Mouse (Mus musculus) kidney, embryonic 14.5 days (tissue): Measurements from ENCODE around the gene Lats2. TPM values are rescaled to one million over a fixed set of nuclear protein-coding genes. Genes with fewer than 3 reads are reported as not detected.

Experiments used
- ATAC-seq: fragments of 200-750 bp; cut with Nextera tagmentation; 2 replicates; pipeline ENCODE4 v1.8.0; 2017; ENCODE audit warnings: moderate number of reproducible peaks, mild to moderate bottlenecking, moderate TSS enrichment, moderate library complexity; ENCODE audit not compliant: low FRiP score, low TSS enrichment
- H3K27ac ChIP-seq: fragments of 300-500 bp; sonication (generic); 2 replicates; pipeline ENCODE4 v1.5.1; 2014; ENCODE audit warnings: low read depth, mild to moderate bottlenecking, low read length, moderate library complexity, mixed read lengths
- H3K27me3 ChIP-seq: fragments of 300-500 bp; sonication (generic); 2 replicates; pipeline ENCODE4 v1.6.1; 2014; ENCODE audit warnings: mild to moderate bottlenecking, low read length; ENCODE audit not compliant: control insufficient read depth, insufficient read depth
- H3K36me3 ChIP-seq: fragments of 300-500 bp; sonication (generic); 2 replicates; pipeline ENCODE4 v1.6.1; 2014; ENCODE audit warnings: low read length, mixed read lengths; ENCODE audit not compliant: control insufficient read depth, insufficient read depth
- H3K4me1 ChIP-seq: fragments of 300-500 bp; sonication (generic); 2 replicates; pipeline ENCODE4 v1.6.1; 2014; ENCODE audit warnings: low read length, mixed read lengths; ENCODE audit not compliant: control insufficient read depth, insufficient read depth
- H3K4me2 ChIP-seq: fragments of 300-500 bp; sonication (generic); replicated peaks from 2 replicates; pipeline ENCODE4 v1.6.1; 2014; ENCODE audit warnings: low read depth, mild to moderate bottlenecking, low read length
- H3K4me3 ChIP-seq: fragments of 300-500 bp; sonication (generic); 2 replicates; pipeline ENCODE4 v1.5.1; 2014; ENCODE audit warnings: mild to moderate bottlenecking, low read length
- H3K9ac ChIP-seq: fragments of 300-500 bp; sonication (generic); 2 replicates; pipeline ENCODE4 v1.6.1; 2014; ENCODE audit warnings: low read depth, mild to moderate bottlenecking, low read length, moderate library complexity
- H3K9me3 ChIP-seq: fragments of 300-500 bp; sonication (generic); 2 replicates; pipeline ENCODE4 v1.6.1; 2016; ENCODE audit warnings: low read length; ENCODE audit not compliant: control insufficient read depth
- WGBS: fragments of 180-500 bp; shearing (Covaris S2); extraction: QIAGEN DNeasy Blood & Tissue Kit; methylation state at CpG from one replicate; pipeline ENCODE4 v1.1.7; 2014; 5-methylcytosine and 5-hydroxymethylcytosine counted together
- polyA plus RNA-seq: library from polyadenylated mRNA; unstranded; fragments of >200 nt; fragmentation: Nextera tagmentation; extraction: Ambion mirVana; gene quantifications from 2 replicates; pipeline ENCODE4 v1.2.1, GENCODE M21; 2014

Lats2 gene
- 12.6 and 21.5 TPM in 2 replicates for polyA plus RNA-seq

DNA sequence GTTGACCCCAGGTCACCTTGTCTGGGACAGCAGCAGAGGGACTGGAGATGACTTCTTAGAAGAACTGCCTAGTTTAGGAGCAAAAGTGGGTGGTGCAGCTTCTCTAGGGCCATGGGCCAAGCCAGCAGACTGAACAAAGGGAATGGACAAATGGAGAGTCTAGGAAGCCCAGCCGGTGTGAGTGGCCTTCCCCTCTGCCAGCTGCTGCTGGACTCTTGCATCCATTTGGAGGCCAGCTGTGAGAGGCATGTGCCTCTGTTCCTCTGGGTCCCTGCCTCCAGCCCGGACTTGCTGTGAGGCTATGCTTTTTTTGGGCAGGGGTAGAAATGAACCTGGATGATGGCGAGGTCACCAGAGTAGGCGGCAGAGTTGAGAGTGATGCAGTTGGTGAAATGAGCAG lies at the start of gene Lats2:
Gene Lats2 (minus strand): TSS at position 152 of the 400 bp plus-strand sequence.
- no peak within 1 kb of the TSS for H3K4me3 ChIP-seq
- no peaks in the 10 kb centered on the region for H3K9me3 ChIP-seq
- no peak for ATAC-seq
- H3K9ac ChIP-seq = no peak within 1 kb of the TSS
- H3K27me3 ChIP-seq = no peaks in the 10 kb centered on the region
- H3K36me3 ChIP-seq = no peaks in the 10 kb centered on the region
- H3K4me2 ChIP-seq = no peak within 1 kb of the TSS
- no peak within 1 kb of the TSS for H3K27ac ChIP-seq
- 60% methylated on average over 4 of the region's 4 CpGs for WGBS
- no peaks in the 10 kb centered on the region; the same call in 1 of the 2 replicates for H3K4me1 ChIP-seq

- Histone ChIP-seq H3K9ac (no peak overlapping the region), H3K4me3 (no peak overlapping the region), H3K4me1 (peaks cover 11% of the 10 kb centered on the region; the same call in 1 of the 2 replicates), H3K36me3 (peaks cover 75% of the 10 kb centered on the region), H3K4me2 (no peak overlapping the region), H3K27ac (no peak overlapping the region), H3K9me3 (no peaks in the 10 kb centered on the region), H3K27me3 (no peaks in the 10 kb centered on the region)
- 82% methylated on average over 4 of the region's 4 CpGs for WGBS
- ATAC-seq = no peak
Measured at GRCm38 (mm10) chr14:57803731-57804130, 45.5 kb upstream of the Lats2 start.

- Histone ChIP-seq H3K4me1 (peaks cover 11% of the 10 kb centered on the region; the same call in 1 of the 2 replicates), H3K4me3 (peak within 1 kb of the TSS; percentile 83), H3K9ac (peak within 1 kb of the TSS; percentile 87), H3K4me2 (peak within 1 kb of the TSS; percentile 78), H3K9me3 (no peaks in the 10 kb centered on the region), H3K27ac (peak within 1 kb of the TSS; percentile 51; the same call in 1 of the 2 replicates), H3K36me3 (peaks cover 24% of the 10 kb centered on the region), H3K27me3 (no peaks in the 10 kb centered on the region)
- WGBS = under 1% methylated on average over 92 of the region's 99 CpGs
- ATAC-seq = peak; percentile 97
Measured at GRCm38 (mm10) chr14:57797991-57798931, 40.1 kb upstream of the Lats2 start, which contains the start of gene Sap18. Gene Sap18 (plus strand): TSS chr14:57798180.

DNA sequence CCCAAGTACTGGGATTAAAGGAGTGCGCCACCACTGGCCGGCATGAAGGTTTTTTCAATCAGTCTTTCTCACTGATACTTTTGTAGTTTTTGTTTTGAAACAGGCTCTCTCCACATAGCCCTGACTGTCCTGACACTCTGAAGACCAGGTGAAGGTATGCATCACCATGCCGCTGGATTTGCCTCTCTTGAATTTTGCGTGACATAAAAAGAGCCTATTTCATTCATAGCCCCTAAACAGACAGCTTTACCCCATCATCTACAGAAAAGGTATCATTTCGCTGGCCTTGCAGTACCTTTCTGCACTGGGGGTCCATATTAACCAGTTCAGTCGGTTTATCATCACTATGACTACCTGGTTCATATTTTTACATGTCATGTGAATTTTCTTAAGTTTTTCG lies 39.4 kb upstream of the Lats2 start:
- peak; percentile 72 for ATAC-seq
- Histone ChIP-seq H3K4me2 (peak overlapping the region; percentile 60), H3K9me3 (no peaks in the 10 kb centered on the region), H3K27ac (no peak overlapping the region), H3K36me3 (peaks cover 17% of the 10 kb centered on the region), H3K4me3 (peak overlapping the region; percentile 83), H3K4me1 (peaks cover 11% of the 10 kb centered on the region; the same call in 1 of the 2 replicates), H3K9ac (peak overlapping the region; percentile 87), H3K27me3 (no peaks in the 10 kb centered on the region)
- WGBS = 13% methylated on average over 7 of the region's 7 CpGs

DNA sequence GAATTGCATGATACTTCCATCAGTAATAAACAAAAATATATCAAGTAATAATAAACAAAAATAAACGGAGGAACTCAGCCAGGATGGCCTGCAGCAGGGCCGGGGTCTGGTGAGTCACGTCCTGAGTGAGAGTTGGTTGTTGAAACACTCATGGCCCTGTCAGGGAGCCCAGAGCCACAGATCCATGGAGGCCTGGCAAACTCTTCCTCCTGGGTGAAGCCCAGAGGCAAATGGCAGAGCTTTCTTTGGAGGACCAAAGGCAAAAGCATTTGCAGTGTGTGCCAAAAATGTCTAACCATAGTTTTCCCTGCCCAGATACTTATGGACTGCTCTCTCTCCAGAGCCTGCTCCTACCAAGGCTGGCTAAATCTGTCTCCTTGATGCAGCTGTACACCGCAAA lies 33.0 kb upstream of the Lats2 start:
- no peak overlapping the region for H3K27ac ChIP-seq
- WGBS = 82% methylated on average over 4 of the region's 4 CpGs
- no peak for ATAC-seq

DNA sequence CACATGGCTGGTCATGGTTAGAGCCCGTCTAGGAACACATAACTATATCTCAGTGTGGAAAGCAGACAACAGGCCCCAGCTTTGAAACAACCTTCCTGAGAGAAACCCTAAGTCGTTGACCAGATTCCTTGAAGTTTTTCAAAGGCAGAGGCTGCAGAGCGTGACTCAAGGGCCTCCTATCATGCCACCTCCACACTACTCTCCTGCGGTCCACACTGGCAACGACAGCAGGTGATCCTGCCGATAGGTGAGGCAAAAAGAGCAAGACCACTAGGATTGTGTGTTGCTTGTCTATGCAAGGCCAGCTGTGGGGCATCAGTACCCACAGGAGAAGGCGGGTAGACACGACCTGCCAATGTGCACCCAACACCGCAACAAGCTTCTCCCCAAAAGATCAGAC lies 31.6 kb upstream of the Lats2 start:
- H3K9me3 ChIP-seq = no peaks in the 10 kb centered on the region
- H3K9ac ChIP-seq = no peak overlapping the region
- no peaks in the 10 kb centered on the region for H3K36me3 ChIP-seq
- no peaks in the 10 kb centered on the region for H3K27me3 ChIP-seq
- no peak for ATAC-seq
- H3K4me3 ChIP-seq = no peak overlapping the region
- H3K4me2 ChIP-seq = no peak overlapping the region
- 87% methylated on average over 9 of the region's 9 CpGs for WGBS
- H3K4me1 ChIP-seq = no peaks in the 10 kb centered on the region
- no peak overlapping the region for H3K27ac ChIP-seq

More for the DNA sequence above, 33.0 kb upstream of the Lats2 start:
- Histone ChIP-seq H3K4me1 (no peaks in the 10 kb centered on the region), H3K9me3 (no peaks in the 10 kb centered on the region), H3K4me2 (no peak overlapping the region), H3K9ac (no peak overlapping the region), H3K27me3 (no peaks in the 10 kb centered on the region), H3K36me3 (no peaks in the 10 kb centered on the region), H3K4me3 (no peak overlapping the region)

DNA sequence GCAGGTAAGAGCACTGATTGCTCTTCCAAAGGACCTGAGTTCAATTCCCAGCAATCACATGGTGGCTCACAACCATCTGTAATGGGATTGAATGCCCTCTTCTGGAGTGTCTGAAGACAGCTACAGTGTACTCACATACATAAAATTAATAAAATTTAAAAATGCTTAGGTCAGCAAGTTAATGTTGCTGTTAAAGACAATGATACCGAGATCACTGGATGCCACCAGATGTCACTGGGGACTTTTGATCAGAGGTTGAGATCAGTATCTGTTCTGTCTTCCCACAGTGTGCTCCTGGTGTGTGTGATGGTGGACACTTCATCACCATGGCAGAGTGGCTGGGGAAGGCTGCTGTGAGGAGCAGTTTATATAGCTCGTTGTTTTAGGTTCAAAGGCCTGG lies 31.1 kb upstream of the Lats2 start:
- no peak overlapping the region for H3K4me2 ChIP-seq
- no peaks in the 10 kb centered on the region for H3K9me3 ChIP-seq
- no peaks in the 10 kb centered on the region for H3K27me3 ChIP-seq
- no peak overlapping the region for H3K27ac ChIP-seq
- WGBS = 65% methylated on average over 2 of the region's 2 CpGs
- no peak overlapping the region for H3K9ac ChIP-seq
- H3K4me3 ChIP-seq = no peak overlapping the region
- H3K36me3 ChIP-seq = no peaks in the 10 kb centered on the region
- ATAC-seq = no peak
- H3K4me1 ChIP-seq = no peaks in the 10 kb centered on the region

GRCm38 (mm10) chr14:57787406-57787805 lies 29.2 kb upstream of the Lats2 start:
- Histone ChIP-seq H3K9ac (no peak overlapping the region), H3K4me2 (no peak overlapping the region), H3K9me3 (no peaks in the 10 kb centered on the region), H3K27me3 (no peaks in the 10 kb centered on the region), H3K4me3 (no peak overlapping the region), H3K4me1 (no peaks in the 10 kb centered on the region), H3K36me3 (no peaks in the 10 kb centered on the region), H3K27ac (no peak overlapping the region)
- 59% methylated on average over 4 of the region's 4 CpGs for WGBS
- no peak for ATAC-seq

GRCm38 (mm10) chr14:57772157-57772815 lies 14.1 kb upstream of the Lats2 start:
- Histone ChIP-seq H3K4me3 (no peak overlapping the region), H3K9ac (no peak overlapping the region), H3K4me2 (no peak overlapping the region), H3K27me3 (no peaks in the 10 kb centered on the region), H3K9me3 (no peaks in the 10 kb centered on the region), H3K36me3 (no peaks in the 10 kb centered on the region), H3K27ac (no peak overlapping the region), H3K4me1 (no peaks in the 10 kb centered on the region)
- WGBS = 86% methylated on average over 6 of the region's 6 CpGs
- ATAC-seq = no peak
